Mouse (Mus musculus) heart, postnatal 0 days (tissue): ENCODE measurements at regions not wholly inside any gene's neighbourhood (a gene's known extent, or its start where the extent isn't known, plus 50 kb on each side); places are given as distances from the start of the nearest gene placed in this dataset.

Experiments used
- ATAC-seq: fragments of 200-750 bp; cut with Nextera tagmentation; 2 replicates; pipeline ENCODE4 v1.8.0; 2017; ENCODE audit warnings: low read depth, moderate number of reproducible peaks, moderate library complexity; ENCODE audit not compliant: insufficient read depth
- DNase-seq: peaks from one replicate; pipeline ENCODE4 v3.0.0-alpha.2; 2016; ENCODE audit warnings: low spot score
- H3K27ac ChIP-seq: fragments of 300-500 bp; sonication (generic); 2 replicates; pipeline ENCODE4 v1.5.1; 2014; ENCODE audit warnings: low read depth, mild to moderate bottlenecking
- H3K27me3 ChIP-seq: fragments of 300-500 bp; sonication (generic); 2 replicates; pipeline ENCODE4 v1.6.1; 2014; ENCODE audit warnings: low read length, mixed read lengths; ENCODE audit not compliant: control insufficient read depth, insufficient read depth
- H3K36me3 ChIP-seq: fragments of 300-500 bp; sonication (generic); replicated peaks from 2 replicates; pipeline ENCODE4 v1.6.1; 2014; ENCODE audit warnings: low read length, mixed read lengths; ENCODE audit not compliant: control insufficient read depth, insufficient read depth
- H3K4me1 ChIP-seq: fragments of 300-500 bp; sonication (generic); 2 replicates; pipeline ENCODE4 v1.6.1; 2014; ENCODE audit warnings: antibody characterized with exemption; ENCODE audit not compliant: control insufficient read depth, insufficient read depth
- H3K4me2 ChIP-seq: fragments of 300-500 bp; sonication (generic); 2 replicates; pipeline ENCODE4 v1.6.1; 2014; ENCODE audit warnings: low read depth, mild to moderate bottlenecking, low read length, moderate library complexity
- H3K4me3 ChIP-seq: fragments of 300-500 bp; sonication (generic); 2 replicates; pipeline ENCODE4 v1.5.1; 2014; ENCODE audit warnings: low read depth, low read length
- H3K9ac ChIP-seq: fragments of 300-500 bp; sonication (generic); replicated peaks from 2 replicates; pipeline ENCODE4 v1.6.1; 2014; ENCODE audit warnings: low read depth, low read length, mixed read lengths
- H3K9me3 ChIP-seq: fragments of 300-500 bp; sonication (generic); replicated peaks from 2 replicates; pipeline ENCODE4 v1.6.1; 2016; ENCODE audit warnings: low read length; ENCODE audit not compliant: control insufficient read depth
- CTCF ChIP-seq: IDR thresholded peaks from 2 replicates; pipeline ENCODE4 v1.5.1; 2016; ENCODE audit warnings: antibody characterized with exemption, control low read depth, low read depth
- EP300 ChIP-seq: IDR thresholded peaks from 2 replicates; pipeline ENCODE4 v1.6.1; 2016; ENCODE audit warnings: antibody characterized with exemption, low read depth
- WGBS: fragments of 180-500 bp; shearing (Covaris S2); extraction: QIAGEN DNeasy Blood & Tissue Kit; methylation state at CpG from one replicate; pipeline ENCODE4 v1.1.7; 2014; 5-methylcytosine and 5-hydroxymethylcytosine counted together

DNA sequence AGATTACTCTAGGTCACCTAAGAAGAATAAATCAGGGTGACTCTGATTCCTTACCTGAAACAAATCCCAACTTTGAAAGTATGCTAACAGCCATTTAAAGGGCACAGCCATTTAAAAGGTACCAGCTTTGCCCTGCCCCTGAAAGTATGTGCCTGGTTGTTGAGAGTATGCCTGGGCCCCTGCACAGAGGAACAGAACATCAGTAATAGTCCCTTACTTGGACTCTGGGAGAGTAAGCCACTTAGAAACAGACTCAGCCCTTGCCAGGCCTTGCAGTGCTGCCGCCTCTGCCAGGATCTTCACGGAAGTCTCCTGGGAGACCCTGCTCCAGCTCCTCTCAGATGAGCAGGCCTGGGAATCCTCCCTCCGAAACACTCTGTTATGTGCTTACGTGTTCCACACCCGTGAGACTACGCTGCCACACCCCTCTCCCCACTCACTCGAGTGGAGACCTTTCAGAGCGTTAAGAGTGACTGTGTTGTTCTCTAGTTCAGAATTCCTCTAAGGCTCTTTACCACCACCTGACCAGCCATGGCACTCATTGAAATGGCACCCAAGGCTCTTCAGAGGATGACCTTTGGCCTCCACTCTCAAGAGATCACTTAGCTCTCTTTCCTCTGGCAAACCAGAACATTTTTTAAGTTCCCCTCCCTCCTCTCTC, 150.4 kb downstream of the Ly86 start:
- DNase-seq (no peak), ATAC-seq (no peak)
- H3K27ac ChIP-seq: no peak overlapping the region
- H3K9ac ChIP-seq: no peak overlapping the region
- H3K27me3 ChIP-seq: no peaks in the 10 kb centered on the region
- H3K9me3 ChIP-seq: no peaks in the 10 kb centered on the region
- H3K4me2 ChIP-seq: no peak overlapping the region
- no peak overlapping the region for H3K4me3 ChIP-seq
- H3K36me3 ChIP-seq: no peaks in the 10 kb centered on the region
- H3K4me1 ChIP-seq: no peaks in the 10 kb centered on the region
- WGBS: 84% methylated on average over 8 of the region's 8 CpGs
- TF ChIP-seq EP300 (no peak), CTCF (no peak)

- no peak overlapping the region for H3K27ac ChIP-seq
- no peak overlapping the region for H3K4me3 ChIP-seq
- H3K4me1 ChIP-seq: no peaks in the 10 kb centered on the region
- DNase-seq: no peak
- 62% methylated on average over 3 of the region's 3 CpGs for WGBS
- H3K4me2 ChIP-seq: no peak overlapping the region
- H3K9ac ChIP-seq: no peak overlapping the region
- no peaks in the 10 kb centered on the region for H3K9me3 ChIP-seq
- no peaks in the 10 kb centered on the region for H3K36me3 ChIP-seq
- no peaks in the 10 kb centered on the region for H3K27me3 ChIP-seq
- TF ChIP-seq EP300: no peak
- no peak for TF ChIP-seq CTCF
- ATAC-seq: no peak
These were observed 153.0 kb downstream of the Ly86 start for GRCm38 (mm10) chr13:37497986-37498385.

GRCm38 (mm10) chr13:37500668-37501286, 155.8 kb downstream of the Ly86 start:
- Histone ChIP-seq H3K4me3 (no peak overlapping the region), H3K27me3 (no peaks in the 10 kb centered on the region), H3K4me1 (peaks cover 13% of the 10 kb centered on the region; the same call in 1 of the 2 replicates), H3K27ac (no peak overlapping the region), H3K9ac (no peak overlapping the region), H3K36me3 (no peaks in the 10 kb centered on the region), H3K4me2 (no peak overlapping the region), H3K9me3 (no peaks in the 10 kb centered on the region)
- no peak for TF ChIP-seq EP300
- TF ChIP-seq CTCF: no peak
- ATAC-seq (no peak), DNase-seq (no peak)
- 59% methylated on average over 4 of the region's 4 CpGs for WGBS

GRCm38 (mm10) chr13:37503449-37503848, 158.4 kb downstream of the Ly86 start:
- no peak overlapping the region for H3K9ac ChIP-seq
- ATAC-seq (no peak), DNase-seq (no peak)
- peaks cover 28% of the 10 kb centered on the region for H3K4me1 ChIP-seq
- WGBS: 89% methylated on average over 6 of the region's 6 CpGs
- no peak overlapping the region for H3K27ac ChIP-seq
- no peaks in the 10 kb centered on the region for H3K27me3 ChIP-seq
- H3K9me3 ChIP-seq: no peaks in the 10 kb centered on the region
- no peak overlapping the region for H3K4me3 ChIP-seq
- no peak for TF ChIP-seq CTCF
- TF ChIP-seq EP300: no peak
- no peak overlapping the region for H3K4me2 ChIP-seq
- no peaks in the 10 kb centered on the region for H3K36me3 ChIP-seq

DNA sequence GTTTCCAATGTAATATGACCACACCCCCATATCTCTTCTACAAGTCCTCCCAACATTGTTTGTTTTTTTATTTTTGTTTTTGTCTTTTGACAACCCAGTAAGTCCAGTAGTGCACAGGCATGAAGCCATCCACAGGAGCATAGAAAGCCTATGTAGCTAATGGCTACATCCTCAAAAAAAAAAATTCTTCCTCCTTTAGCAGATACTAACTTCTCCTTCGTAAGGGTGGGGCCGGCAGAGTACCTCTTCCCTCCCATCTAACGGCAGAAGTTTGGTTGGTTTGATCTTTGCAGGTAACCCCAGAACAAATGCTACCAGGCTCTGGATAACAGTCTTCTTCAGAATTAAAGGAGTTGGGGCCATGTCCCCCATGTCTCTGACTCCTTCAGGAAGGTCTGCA, 158.9 kb downstream of the Ly86 start:
- Histone ChIP-seq H3K4me3 (no peak overlapping the region), H3K4me2 (no peak overlapping the region), H3K9ac (no peak overlapping the region), H3K27me3 (no peaks in the 10 kb centered on the region), H3K9me3 (no peaks in the 10 kb centered on the region), H3K36me3 (no peaks in the 10 kb centered on the region), H3K27ac (no peak overlapping the region), H3K4me1 (peaks cover 32% of the 10 kb centered on the region)
- DNase-seq: no peak
- 78% methylated on average over 3 of the region's 3 CpGs for WGBS
- no peak for TF ChIP-seq CTCF
- no peak for TF ChIP-seq EP300
- no peak for ATAC-seq

- WGBS: 64% methylated on average over 10 of the region's 10 CpGs
These were observed 159.4 kb downstream of the Ly86 start for GRCm38 (mm10) chr13:37504373-37504772.

More at GRCm38 (mm10) chr13:37504373-37504772, 159.4 kb downstream of the Ly86 start:
- peaks cover 37% of the 10 kb centered on the region for H3K4me1 ChIP-seq
- no peak overlapping the region for H3K4me2 ChIP-seq
- no peaks in the 10 kb centered on the region for H3K9me3 ChIP-seq
- peak; percentile 42 for DNase-seq
- ATAC-seq: no peak
- H3K27ac ChIP-seq: no peak overlapping the region
- H3K27me3 ChIP-seq: no peaks in the 10 kb centered on the region
- H3K9ac ChIP-seq: no peak overlapping the region
- H3K36me3 ChIP-seq: no peaks in the 10 kb centered on the region
- TF ChIP-seq EP300 (no peak), CTCF (no peak)
- no peak overlapping the region for H3K4me3 ChIP-seq
